Mouse (Mus musculus) CD8-positive naive resting alpha-beta T cell, adult 2 months (primary cell): Measurements from ENCODE around the gene Gm7879.

Experiments
- DNase-seq, 2 experiments: peaks; one replicate each; pipeline ENCODE4 v3.0.0; 2022; ENCODE audit warnings: low read depth in 2 of 2, low spot score in 2 of 2

The Gm7879 gene

GRCm38 (mm10) chr5:43948111-43948743, 35.3 kb downstream of the Gm7879 start:
- DNase-seq = peak; percentile 50 to 56

- peak in 1 of 2 experiments; percentile 3 for DNase-seq
These were observed 35.9 kb downstream of the Gm7879 start for GRCm38 (mm10) chr5:43948748-43949275.

- DNase-seq = no peak
These were observed 40.3 kb downstream of the Gm7879 start for GRCm38 (mm10) chr5:43953241-43953640.

GRCm38 (mm10) chr5:43959884-43960440, 47.0 kb downstream of the Gm7879 start:
- DNase-seq = no peak

GRCm38 (mm10) chr5:43961056-43961455, 48.1 kb downstream of the Gm7879 start:
- no peak for DNase-seq
